Mouse (Mus musculus): ENCODE measurements around the gene Casp7.

DNA sequence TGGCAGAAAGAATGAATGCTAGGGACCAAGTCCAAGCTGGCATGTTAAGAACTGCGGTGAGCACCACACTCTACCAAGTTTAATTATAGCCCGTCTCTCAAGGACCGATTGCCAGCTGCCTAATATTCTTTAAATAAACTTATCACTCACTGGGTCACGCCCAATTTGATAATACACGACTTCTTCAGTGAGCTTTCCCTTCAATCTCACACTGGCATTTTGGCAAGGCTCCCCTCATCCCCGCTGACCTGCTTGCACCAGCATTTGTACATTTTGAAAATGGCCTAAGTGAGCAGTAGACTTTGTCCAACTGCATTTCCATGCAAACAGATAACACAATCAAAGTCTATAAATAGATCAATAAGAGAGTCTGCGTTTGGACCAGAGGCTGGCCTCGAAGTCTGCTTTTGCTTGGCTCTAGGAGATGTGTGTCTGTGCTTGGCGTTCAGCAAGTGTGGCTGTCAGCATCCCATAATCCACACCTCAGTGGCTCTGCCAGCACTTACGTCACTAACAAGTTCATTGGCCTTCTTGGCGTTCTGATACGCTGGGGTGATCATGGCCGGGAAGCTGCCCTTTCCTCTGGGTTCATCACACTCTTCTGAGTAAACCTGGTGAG lies 18.3 kb upstream of the Casp7 start:
- TF ChIP-seq CTCF (conservative IDR thresholded peaks at IDR 0.05; ENCODE audit: low read length) (no peak), POU5F1 (IDR thresholded peaks at IDR 0.05; ENCODE audit: borderline replicate concordance, low read length) (no peak)
